Mouse (Mus musculus): ENCODE measurements around the gene Itpa. TPM values are rescaled to one million over a fixed set of nuclear protein-coding genes. Genes with fewer than 3 reads are reported as not detected.
A peak's percentile ranks its signal among the peaks of the same experiment; 100 is the strongest.

Itpa gene
- polyA plus RNA-seq, 2 experiments: 82.6 to 104 TPM

GRCm38 (mm10) chr2:130638101-130638611 is 29.3 kb upstream of the Itpa start:
- Histone ChIP-seq H3K27ac (replicated peaks; ENCODE audit: low read depth, low read length) (no peak overlapping the region), H3K27me3 (ENCODE audit: control insufficient read depth, insufficient read depth, low read length) (peaks cover 30% of the 10 kb centered on the region), H3K4me1 (ENCODE audit: control insufficient read depth, insufficient read depth, low read length) (peaks cover 24% of the 10 kb centered on the region), H3K36me3 (ENCODE audit: control insufficient read depth, insufficient read depth, low read length) (no peaks in the 10 kb centered on the region; the same call in 1 of the 2 replicates), H3K9me3 (ENCODE audit: control insufficient read depth, low read length) (no peaks in the 10 kb centered on the region), H3K4me3 (replicated peaks; ENCODE audit: low read length) (no peak overlapping the region), H3K9ac (ENCODE audit: low read depth, low read length, severe bottlenecking) (no peak overlapping the region), H3K4me2 (replicated peaks; ENCODE audit: low read depth, low read length, severe bottlenecking) (no peak overlapping the region)
- ATAC-seq (ENCODE audit: low FRiP score, low read depth) (no peak), DNase-seq (ENCODE audit: low spot score) (no peak)
- 26% methylated on average over 16 of the region's 16 CpGs for WGBS
- no peak for TF ChIP-seq POLR2A (IDR thresholded peaks at IDR 0.05; ENCODE audit: borderline replicate concordance, extremely low read depth, insufficient read depth, insufficient read length)

GRCm38 (mm10) chr2:130639276-130639675 is 28.1 kb upstream of the Itpa start:
- WGBS: 74% methylated on average over 6 of the region's 6 CpGs
- H3K36me3 ChIP-seq (ENCODE audit: control insufficient read depth, insufficient read depth, low read length): no peaks in the 10 kb centered on the region; the same call in 1 of the 2 replicates
- ATAC-seq (ENCODE audit: low FRiP score, low read depth): no peak
- no peak overlapping the region for H3K9ac ChIP-seq (ENCODE audit: low read depth, low read length, severe bottlenecking)
- TF ChIP-seq POLR2A (IDR thresholded peaks at IDR 0.05; ENCODE audit: borderline replicate concordance, extremely low read depth, insufficient read depth, insufficient read length): no peak
- H3K4me3 ChIP-seq (replicated peaks; ENCODE audit: low read length): no peak overlapping the region
- peaks cover 24% of the 10 kb centered on the region for H3K4me1 ChIP-seq (ENCODE audit: control insufficient read depth, insufficient read depth, low read length)
- DNase-seq (ENCODE audit: low spot score): no peak
- H3K9me3 ChIP-seq (ENCODE audit: control insufficient read depth, low read length): no peaks in the 10 kb centered on the region
- H3K4me2 ChIP-seq (replicated peaks; ENCODE audit: low read depth, low read length, severe bottlenecking): no peak overlapping the region
- peaks cover 29% of the 10 kb centered on the region for H3K27me3 ChIP-seq (ENCODE audit: control insufficient read depth, insufficient read depth, low read length)
- no peak overlapping the region for H3K27ac ChIP-seq (replicated peaks; ENCODE audit: low read depth, low read length)

- Histone ChIP-seq H3K9ac (ENCODE audit: low read depth, low read length, severe bottlenecking) (no peak overlapping the region), H3K4me3 (replicated peaks; ENCODE audit: low read length) (peak overlapping the region; percentile 71), H3K36me3 (ENCODE audit: control insufficient read depth, insufficient read depth, low read length) (no peaks in the 10 kb centered on the region; the same call in 1 of the 2 replicates), H3K9me3 (ENCODE audit: control insufficient read depth, low read length) (no peaks in the 10 kb centered on the region), H3K4me2 (replicated peaks; ENCODE audit: low read depth, low read length, severe bottlenecking) (peak overlapping the region; percentile 97), H3K4me1 (ENCODE audit: control insufficient read depth, insufficient read depth, low read length) (peaks cover 11% of the 10 kb centered on the region; the same call in 1 of the 2 replicates), H3K27ac (replicated peaks; ENCODE audit: low read depth, low read length) (no peak overlapping the region), H3K27me3 (ENCODE audit: control insufficient read depth, insufficient read depth, low read length) (peaks cover 11% of the 10 kb centered on the region; the same call in 1 of the 2 replicates)
- ATAC-seq (ENCODE audit: low FRiP score, low read depth): no peak
- DNase-seq (ENCODE audit: low spot score): no peak
- 46% methylated on average over 6 of the region's 6 CpGs for WGBS
- no peak for TF ChIP-seq POLR2A (IDR thresholded peaks at IDR 0.05; ENCODE audit: borderline replicate concordance, extremely low read depth, insufficient read depth, insufficient read length)
Measured at GRCm38 (mm10) chr2:130641351-130642025, 25.9 kb upstream of the Itpa start.

GRCm38 (mm10) chr2:130642197-130642660 is 25.2 kb upstream of the Itpa start:
- 0% methylated on average over 19 of the region's 27 CpGs for WGBS
- Histone ChIP-seq H3K27me3 (ENCODE audit: control insufficient read depth, insufficient read depth, low read length) (peaks cover 3% of the 10 kb centered on the region; the same call in 1 of the 2 replicates), H3K9me3 (ENCODE audit: control insufficient read depth, low read length) (no peaks in the 10 kb centered on the region), H3K4me3 (replicated peaks; ENCODE audit: low read length) (peak overlapping the region; percentile 71), H3K4me2 (replicated peaks; ENCODE audit: low read depth, low read length, severe bottlenecking) (peak overlapping the region; percentile 97), H3K4me1 (ENCODE audit: control insufficient read depth, insufficient read depth, low read length) (peaks cover 11% of the 10 kb centered on the region; the same call in 1 of the 2 replicates), H3K36me3 (ENCODE audit: control insufficient read depth, insufficient read depth, low read length) (no peaks in the 10 kb centered on the region), H3K27ac (replicated peaks; ENCODE audit: low read depth, low read length) (0 out of 2 replicates have a peak overlapping the region, but pooled peaks have one; percentile 38), H3K9ac (ENCODE audit: low read depth, low read length, severe bottlenecking) (peak overlapping the region; percentile 68)
- no peak for DNase-seq (ENCODE audit: low spot score)
- TF ChIP-seq POLR2A (IDR thresholded peaks at IDR 0.05; ENCODE audit: borderline replicate concordance, extremely low read depth, insufficient read depth, insufficient read length): no peak
- ATAC-seq (ENCODE audit: low FRiP score, low read depth): peak; percentile 70; the same call in 1 of the 2 replicates

GRCm38 (mm10) chr2:130642684-130643369 is 24.6 kb upstream of the Itpa start, which contains the start of gene Lzts3:
Gene Lzts3 (minus strand): TSS chr2:130642803.
- 3% methylated on average over 34 of the region's 40 CpGs for WGBS
- peak within 1 kb of the TSS; percentile 71 for H3K4me3 ChIP-seq (replicated peaks; ENCODE audit: low read length)
- H3K9ac ChIP-seq (ENCODE audit: low read depth, low read length, severe bottlenecking): peak within 1 kb of the TSS; percentile 68
- peak; percentile 96 for ATAC-seq (ENCODE audit: low FRiP score, low read depth)
- peak; percentile 88 for DNase-seq (ENCODE audit: low spot score)
- peak within 1 kb of the TSS; percentile 97 for H3K4me2 ChIP-seq (replicated peaks; ENCODE audit: low read depth, low read length, severe bottlenecking)
- H3K4me1 ChIP-seq (ENCODE audit: control insufficient read depth, insufficient read depth, low read length): peaks cover 11% of the 10 kb centered on the region; the same call in 1 of the 2 replicates
- 0 out of 2 replicates have a peak within 1 kb of the TSS, but pooled peaks have one; percentile 38 for H3K27ac ChIP-seq (replicated peaks; ENCODE audit: low read depth, low read length)
- no peaks in the 10 kb centered on the region for H3K36me3 ChIP-seq (ENCODE audit: control insufficient read depth, insufficient read depth, low read length)
- H3K9me3 ChIP-seq (ENCODE audit: control insufficient read depth, low read length): no peaks in the 10 kb centered on the region
- H3K27me3 ChIP-seq (ENCODE audit: control insufficient read depth, insufficient read depth, low read length): no peaks in the 10 kb centered on the region
- TF ChIP-seq POLR2A (IDR thresholded peaks at IDR 0.05; ENCODE audit: borderline replicate concordance, extremely low read depth, insufficient read depth, insufficient read length): no peak
